Mouse (Mus musculus) stomach, postnatal 0 days (tissue): Measurements from ENCODE around the gene Ptpn23.

Experiments used
- CTCF ChIP-seq: IDR thresholded peaks from 2 replicates; pipeline ENCODE4 v1.5.1; 2016; ENCODE audit warnings: antibody characterized with exemption, low read depth, mild to moderate bottlenecking, moderate library complexity
- EP300 ChIP-seq: optimal IDR thresholded peaks from 2 replicates; pipeline ENCODE3; 2016; ENCODE audit warnings: antibody characterized with exemption

DNA sequence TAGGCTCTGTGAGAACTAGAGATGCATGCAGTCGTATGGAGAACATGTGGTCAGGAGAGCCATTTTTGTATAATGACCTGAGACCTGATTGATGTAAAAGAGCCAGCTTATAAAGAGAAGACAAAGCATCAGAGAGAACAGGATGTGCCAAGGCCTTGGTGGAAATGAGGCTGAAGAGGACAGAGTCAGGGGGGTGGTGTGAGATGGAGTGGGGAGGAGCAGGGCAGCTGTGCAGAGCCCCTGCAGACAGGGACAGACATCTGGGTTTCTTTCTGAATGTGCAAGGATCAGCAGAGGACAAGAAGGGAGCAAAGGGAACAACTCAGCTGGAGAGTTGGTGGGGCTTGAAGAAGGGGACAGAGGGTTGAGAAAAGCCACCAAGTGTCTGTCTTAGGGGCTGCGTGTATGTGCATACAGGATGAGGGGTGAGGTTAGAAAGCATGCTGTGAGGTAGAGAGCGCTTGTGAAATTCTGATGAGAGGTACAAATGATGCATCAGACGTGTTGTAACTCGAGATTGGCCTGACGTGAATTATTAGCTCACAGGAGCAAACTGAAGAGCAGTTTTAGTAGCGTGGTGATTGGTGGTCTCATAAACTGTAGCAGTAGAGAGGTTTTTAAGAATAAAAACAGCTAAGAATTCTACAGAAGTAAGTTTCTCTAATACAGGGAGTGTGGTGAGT lies 62.8 kb downstream of the Ptpn23 start:
- no peak for TF ChIP-seq CTCF
- no peak for TF ChIP-seq EP300
